In the genomic region with DNA sequence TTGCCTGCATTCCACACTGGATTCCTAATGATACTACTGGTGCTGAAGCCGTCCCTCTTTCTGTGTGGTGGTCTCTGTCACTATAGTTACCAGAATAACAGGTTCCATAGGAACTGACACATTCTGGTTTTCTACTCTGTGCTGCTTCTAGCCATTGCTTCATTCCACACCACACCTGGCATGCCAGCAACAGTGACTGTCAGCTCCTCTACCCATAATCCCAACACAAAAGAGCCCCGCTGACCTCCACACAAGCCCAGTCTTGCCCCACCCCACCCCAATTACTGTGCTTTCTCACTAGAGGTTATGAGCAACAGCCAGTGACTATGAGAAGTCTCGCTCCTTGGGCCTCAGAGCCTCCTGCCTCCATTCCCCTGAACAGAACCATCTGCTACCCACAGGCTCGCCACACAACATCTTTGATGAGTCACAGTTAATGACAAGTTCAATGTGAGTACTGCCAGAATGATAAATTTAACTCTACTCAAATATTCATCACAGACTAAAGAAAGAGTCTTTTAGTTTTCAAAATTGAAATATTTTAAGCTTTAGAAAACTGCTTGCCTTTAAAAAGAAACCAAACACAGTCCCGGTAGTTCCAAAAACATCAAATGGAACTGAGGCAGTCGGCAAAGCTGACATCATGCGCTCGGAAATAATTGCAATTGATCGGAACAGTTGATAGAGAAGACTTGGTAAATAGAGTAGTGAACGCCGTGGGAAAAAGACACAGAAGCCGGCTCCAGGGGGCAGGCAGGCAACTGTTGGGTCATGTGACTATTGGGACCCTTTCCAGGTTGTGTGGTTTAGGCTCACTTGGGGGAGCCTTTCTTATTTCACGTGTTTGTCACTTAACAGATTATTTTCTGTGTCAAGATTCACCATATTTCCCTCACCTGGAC, we compare ENCODE assay signal across 8 mouse cellular contexts.
DNase-seq lines count a peak whose midpoint lies in the region; ATAC-seq lines count a peak whose summit lies in the region.

No protein-coding gene starts in this region.

- H3K9ac ChIP-seq in forebrain, embryonic 14.5 days (ENCODE audit: low read length): no peak overlapping the region

- H3K4me3 ChIP-seq in forebrain, embryonic 14.5 days (ENCODE audit: low read depth, low read length): no peak overlapping the region
- no peak overlapping the region for H3K4me3 ChIP-seq in midbrain, embryonic 10.5 days

- 17% methylated on average over 13 of the region's 13 CpGs for WGBS in forebrain, embryonic 14.5 days
- 61% methylated on average over 13 of the region's 13 CpGs for WGBS in midbrain, embryonic 10.5 days

- H3K27me3 ChIP-seq in forebrain, embryonic 14.5 days (replicated peaks; ENCODE audit: control insufficient read depth, insufficient read depth, low read length): no peaks in the 10 kb centered on the region
- H3K27me3 ChIP-seq in midbrain, embryonic 10.5 days (ENCODE audit: low read depth, poor library complexity, severe bottlenecking): no peaks in the 10 kb centered on the region

- peak; percentile 32; the same call in 1 of the 2 replicates for ATAC-seq in cerebellum, adult (ENCODE audit: insufficient number of reproducible peaks, low FRiP score, low TSS enrichment)
- peak; percentile 68 for ATAC-seq in forebrain, embryonic 14.5 days

- H3K4me2 ChIP-seq in forebrain, embryonic 14.5 days (ENCODE audit: low read length): no peak overlapping the region

- DNase-seq in cerebellum, adult 11-12 months: no peak
- peak; percentile 46 to 55 for DNase-seq in cerebellum, adult 18-20 months
- DNase-seq in forebrain, embryonic 14.5 days (ENCODE audit: low spot score): peak; percentile 62
- DNase-seq in midbrain, embryonic 10.5 days (ENCODE audit: low spot score): peak; percentile 40
- no peak for DNase-seq in thymus, postnatal 0 days (ENCODE audit: low spot score)
- DNase-seq in spleen, postnatal 14 days (ENCODE audit: low spot score in 2 of 2): no peak
- DNase-seq in MN1 (ENCODE audit: low spot score): no peak

- H3K9me3 ChIP-seq in forebrain, embryonic 14.5 days (replicated peaks; ENCODE audit: control insufficient read depth, low read length): no peaks in the 10 kb centered on the region
- H3K9me3 ChIP-seq in midbrain, embryonic 10.5 days (replicated peaks): no peaks in the 10 kb centered on the region

- no peaks in the 10 kb centered on the region for H3K36me3 ChIP-seq in forebrain, embryonic 14.5 days (ENCODE audit: control insufficient read depth, insufficient read depth, low read length)
- no peaks in the 10 kb centered on the region for H3K36me3 ChIP-seq in midbrain, embryonic 10.5 days

- peak overlapping the region; percentile 65; the same call in 1 of the 2 replicates for H3K27ac ChIP-seq in forebrain, embryonic 14.5 days (ENCODE audit: low read depth, low read length)
- peak overlapping the region; percentile 65; the same call in 1 of the 2 replicates for H3K27ac ChIP-seq in midbrain, embryonic 10.5 days (replicated peaks)

- H3K4me1 ChIP-seq in forebrain, embryonic 14.5 days (ENCODE audit: control insufficient read depth, insufficient read depth, low read length): peaks cover 14% of the 10 kb centered on the region
- H3K4me1 ChIP-seq in midbrain, embryonic 10.5 days: peaks cover 21% of the 10 kb centered on the region

Comparison
In these comparisons a context has a peak if more than half of its experiments do, and no peak if none do; other contexts are left out.
1. DNase-seq: peak in cerebellum, adult 18-20 months (2 of 2), forebrain, embryonic 14.5 days (single experiment) and midbrain, embryonic 10.5 days (single experiment); none in cerebellum, adult 11-12 months (single experiment), thymus, postnatal 0 days (single experiment), spleen, postnatal 14 days (0 of 2) and MN1 (single experiment).